Mouse (Mus musculus) ovary, postnatal 10 days (tissue): ENCODE results near the gene Sfmbt1.

ENCODE experiments used
- DNase-seq: peaks from one replicate; pipeline ENCODE4 v3.0.0; 2022; ENCODE audit warnings: low spot score

Sfmbt1 gene

GRCm38 (mm10) chr14:30826174-30827140 lies 111.8 kb downstream of the Sfmbt1 start:
- DNase-seq, result no peak

- DNase-seq, result no peak
Observed at GRCm38 (mm10) chr14:30827480-30827879, 112.8 kb downstream of the Sfmbt1 start.

- no peak for DNase-seq
Observed at GRCm38 (mm10) chr14:30828077-30828476, 113.4 kb downstream of the Sfmbt1 start.

GRCm38 (mm10) chr14:30828635-30829460 lies 114.2 kb downstream of the Sfmbt1 start:
- DNase-seq, result no peak

GRCm38 (mm10) chr14:30837416-30837996 lies 122.9 kb downstream of the Sfmbt1 start:
- DNase-seq, result no peak

GRCm38 (mm10) chr14:30843701-30844100 lies 129.1 kb downstream of the Sfmbt1 start:
- DNase-seq, result no peak

- DNase-seq, result no peak
Observed at GRCm38 (mm10) chr14:30850504-30850903, 135.9 kb downstream of the Sfmbt1 start.

- DNase-seq, result no peak
Observed at GRCm38 (mm10) chr14:30852325-30852724, 137.7 kb downstream of the Sfmbt1 start.

GRCm38 (mm10) chr14:30855316-30855715 lies 140.7 kb downstream of the Sfmbt1 start:
- DNase-seq, result no peak

GRCm38 (mm10) chr14:30856885-30857507 lies 142.3 kb downstream of the Sfmbt1 start:
- DNase-seq, result no peak

- no peak for DNase-seq
Observed at GRCm38 (mm10) chr14:30857990-30858389, 143.3 kb downstream of the Sfmbt1 start.

GRCm38 (mm10) chr14:30861421-30862125 lies 146.9 kb downstream of the Sfmbt1 start:
- no peak for DNase-seq

GRCm38 (mm10) chr14:30862368-30862767 lies 147.7 kb downstream of the Sfmbt1 start:
- DNase-seq, result no peak

- DNase-seq, result no peak
Observed at GRCm38 (mm10) chr14:30865311-30865710, 150.7 kb downstream of the Sfmbt1 start.

- DNase-seq, result peak; percentile 51
Observed at GRCm38 (mm10) chr14:30867042-30867441, 152.4 kb downstream of the Sfmbt1 start.

GRCm38 (mm10) chr14:30868826-30869225 lies 154.2 kb downstream of the Sfmbt1 start:
- DNase-seq, result no peak

- no peak for DNase-seq
Observed at GRCm38 (mm10) chr14:30869391-30869801, 154.7 kb downstream of the Sfmbt1 start.

- DNase-seq, result no peak
Observed at GRCm38 (mm10) chr14:30870206-30871147, 155.8 kb downstream of the Sfmbt1 start.
